Mouse (Mus musculus) kidney, postnatal 10 days (tissue): ENCODE measurements around the gene Kif14.
A peak's percentile ranks its signal among the peaks of the same experiment; 100 is the strongest.

Experiments
- DNase-seq: peaks from one replicate; pipeline ENCODE4 v3.0.0; 2021; ENCODE audit warnings: mixed read lengths

Gene Kif14

DNA sequence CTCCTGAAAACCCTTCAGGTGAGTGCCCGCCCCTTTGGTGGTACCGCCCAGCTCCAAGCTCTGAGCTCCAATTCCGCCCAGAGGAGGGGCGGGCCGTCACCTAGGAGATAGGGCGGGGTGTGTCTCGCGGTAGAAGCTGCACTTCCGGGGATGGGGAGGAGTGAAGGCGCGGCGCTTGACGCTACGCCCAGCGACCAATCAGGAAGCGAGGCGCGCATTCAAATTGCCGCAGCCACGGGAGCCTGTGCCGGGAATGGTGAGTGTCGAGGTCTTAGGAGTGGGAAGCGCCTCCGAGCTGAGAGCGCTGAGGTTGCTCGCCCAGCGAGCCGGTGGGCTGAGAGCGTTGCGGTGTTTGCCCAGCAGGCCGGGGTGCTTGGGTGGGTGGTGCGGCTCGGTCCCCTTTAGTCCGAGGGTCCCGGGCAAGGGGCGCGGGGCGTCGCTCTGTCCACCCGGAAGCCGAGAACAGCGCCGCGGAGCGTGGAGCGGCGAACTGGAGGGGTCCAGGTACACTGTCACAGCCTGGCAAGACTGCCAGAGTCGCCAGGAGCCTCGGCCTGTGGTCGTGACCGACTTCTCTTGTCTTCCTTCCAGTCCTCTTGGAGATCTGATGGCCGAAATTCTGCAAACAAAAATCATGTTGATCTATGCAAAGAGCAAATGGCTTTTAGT, at the start of gene Kif14:
TSS of gene Kif14 (plus strand) at position 201 of the 669 bp plus-strand sequence.
- DNase-seq = peak; percentile 97

GRCm38 (mm10) chr1:136418393-136418792, 47.8 kb upstream of the Kif14 start:
- DNase-seq = no peak

- no peak for DNase-seq
Measured at GRCm38 (mm10) chr1:136427166-136427969, 38.8 kb upstream of the Kif14 start.

GRCm38 (mm10) chr1:136428981-136429380, 37.2 kb upstream of the Kif14 start:
- no peak for DNase-seq

GRCm38 (mm10) chr1:136430126-136430818, 35.9 kb upstream of the Kif14 start:
- DNase-seq = no peak

- no peak for DNase-seq
Measured at GRCm38 (mm10) chr1:136440741-136441140, 25.4 kb upstream of the Kif14 start.

DNA sequence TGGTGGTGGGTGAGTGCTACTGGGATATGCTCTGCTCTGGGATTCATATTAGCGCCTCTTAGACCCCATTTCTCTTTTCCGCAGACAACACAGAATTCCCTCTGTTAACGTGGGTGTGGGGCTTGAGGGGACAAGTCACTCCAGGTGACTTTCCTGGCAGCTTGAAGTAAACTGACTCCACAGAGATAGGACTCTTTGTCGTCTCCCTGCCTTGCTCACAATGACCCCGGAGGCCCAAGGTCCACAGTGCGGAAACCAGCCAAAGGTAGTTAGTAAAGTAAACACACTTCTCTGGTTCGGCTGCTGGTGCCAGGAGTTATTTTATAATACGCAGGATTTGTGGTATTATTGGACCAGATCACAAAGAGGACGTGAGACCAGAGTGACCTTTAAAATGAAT, 23.3 kb upstream of the Kif14 start:
- DNase-seq = no peak

DNA sequence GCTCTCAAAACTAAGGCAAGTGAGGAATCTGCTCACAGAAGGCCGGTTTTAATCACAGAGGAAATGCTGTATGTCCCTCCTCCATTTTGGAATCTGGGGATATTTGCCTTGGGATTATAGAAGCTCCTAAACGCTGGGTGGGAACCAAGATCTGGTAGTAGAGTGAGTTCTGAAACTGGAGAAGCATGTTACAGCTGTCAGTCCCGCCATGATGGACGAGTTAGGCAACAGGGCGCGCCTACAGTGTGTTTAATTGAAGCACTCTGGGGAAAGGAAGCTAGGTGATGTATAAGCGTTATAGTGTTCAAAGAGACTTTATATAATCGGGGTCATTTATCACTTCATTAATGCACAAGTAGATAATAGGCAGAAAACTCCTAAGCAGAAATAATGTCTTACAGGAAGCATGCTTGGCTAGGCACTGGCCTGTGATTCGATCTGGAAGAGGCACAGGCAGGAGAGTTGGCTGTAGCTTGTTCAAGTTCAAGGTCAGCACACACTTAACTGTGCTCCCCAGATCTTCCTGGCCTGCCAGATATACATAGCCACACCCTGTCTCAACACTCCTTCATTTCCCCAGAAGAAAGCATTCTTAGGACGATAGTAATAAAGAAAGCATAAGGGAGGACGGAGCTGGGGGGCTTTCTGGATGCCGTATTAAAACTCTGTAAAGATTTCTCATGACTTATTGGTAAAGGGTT, 21.4 kb upstream of the Kif14 start:
- DNase-seq = no peak

- DNase-seq = no peak
Measured at GRCm38 (mm10) chr1:136446933-136447332, 19.2 kb upstream of the Kif14 start.

DNA sequence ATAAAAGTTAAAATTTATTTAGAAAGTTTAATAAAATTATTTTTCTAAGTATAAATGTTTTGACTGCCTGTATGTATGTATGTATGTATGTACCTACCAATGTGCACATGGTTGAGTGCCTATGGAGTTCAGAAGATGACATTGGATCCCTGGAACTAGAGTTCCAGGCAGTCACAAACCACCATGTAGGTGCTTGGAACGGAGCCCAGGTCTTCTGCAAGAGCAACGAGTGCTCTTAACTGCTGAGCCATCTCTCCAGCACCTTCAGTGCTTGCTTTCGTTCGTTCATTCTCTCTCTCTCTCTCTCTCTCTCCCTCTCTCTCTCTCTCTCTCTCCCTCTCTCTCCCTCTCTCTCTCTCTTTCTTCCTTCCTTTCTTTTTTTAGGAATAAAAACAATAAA, 18.8 kb upstream of the Kif14 start:
- peak; percentile 38 for DNase-seq

- no peak for DNase-seq
Measured at GRCm38 (mm10) chr1:136449541-136449940, 16.6 kb upstream of the Kif14 start.

GRCm38 (mm10) chr1:136450206-136450605, 15.9 kb upstream of the Kif14 start:
- DNase-seq = no peak

- no peak for DNase-seq
Measured at GRCm38 (mm10) chr1:136452421-136452820, 13.7 kb upstream of the Kif14 start.

- no peak for DNase-seq
Measured at GRCm38 (mm10) chr1:136455756-136456585, 10.2 kb upstream of the Kif14 start.

GRCm38 (mm10) chr1:136456741-136457140, 9.4 kb upstream of the Kif14 start:
- DNase-seq = no peak

GRCm38 (mm10) chr1:136457403-136457802, 8.7 kb upstream of the Kif14 start:
- no peak for DNase-seq

DNA sequence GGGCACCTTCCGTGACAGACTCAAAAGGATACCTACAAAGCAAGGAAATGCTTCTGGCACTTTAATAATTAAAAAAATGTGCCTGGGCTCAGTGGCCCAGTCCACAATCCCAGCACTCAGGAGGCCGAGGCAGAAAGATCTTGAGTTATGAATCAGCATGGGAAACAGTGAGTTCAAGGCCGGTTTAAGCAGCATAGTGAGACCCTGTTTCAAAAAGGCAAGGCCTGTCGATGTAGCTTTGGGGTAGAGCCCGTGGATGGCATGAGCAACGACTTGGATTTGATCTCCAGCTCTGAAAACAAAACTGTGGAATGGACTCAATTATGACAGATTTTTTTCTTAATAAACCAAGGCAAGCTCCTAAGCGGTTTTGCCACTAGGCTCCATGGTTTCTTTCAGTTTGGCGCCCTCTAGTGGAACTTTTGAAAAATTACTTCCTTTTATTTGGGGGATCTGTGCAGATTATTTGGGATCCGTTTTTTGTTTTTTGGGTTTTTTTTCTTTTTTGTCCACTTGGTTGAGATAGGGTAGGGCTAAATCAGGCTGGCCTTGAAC, 7.4 kb upstream of the Kif14 start:
- DNase-seq = peak; percentile 15

- DNase-seq = no peak
Measured at GRCm38 (mm10) chr1:136462443-136462842, 3.7 kb upstream of the Kif14 start.

DNA sequence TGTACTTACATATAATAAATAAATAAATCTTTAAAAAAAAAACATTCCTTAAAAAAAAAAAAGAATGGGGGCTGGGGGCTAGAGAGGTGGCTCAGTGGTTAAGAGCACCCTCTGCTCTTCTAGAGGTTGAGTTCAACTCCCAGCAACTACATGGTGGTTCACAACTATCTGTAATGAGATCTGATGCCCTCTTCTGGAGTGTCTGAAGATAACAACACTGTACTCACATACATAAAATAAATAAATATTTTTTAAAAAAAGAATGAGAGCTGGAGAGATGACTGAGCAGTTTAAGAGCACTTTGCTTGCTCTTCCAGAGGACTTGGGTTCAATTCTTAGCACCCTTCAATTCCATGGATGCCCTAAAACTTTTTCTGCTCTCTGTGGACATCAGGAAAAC, 975 bp upstream of the Kif14 start:
- no peak for DNase-seq

- DNase-seq = no peak
Measured at GRCm38 (mm10) chr1:136469408-136469807, 3.3 kb downstream of the Kif14 start.

GRCm38 (mm10) chr1:136470471-136470870, 4.3 kb downstream of the Kif14 start:
- no peak for DNase-seq

GRCm38 (mm10) chr1:136491681-136492080, 25.5 kb downstream of the Kif14 start:
- DNase-seq = no peak
